Mouse (Mus musculus) 3T3-L1 (cell line): ENCODE data around the gene Ppp1r14b.

Experiments used
- DNase-seq: peaks from one replicate; pipeline ENCODE4 v3.0.0-alpha.2; 2015; ENCODE audit warnings: low read depth, low spot score

The Ppp1r14b gene

GRCm38 (mm10) chr19:6974211-6975205 is at the start of gene Ppp1r14b:
Ppp1r14b (plus strand) TSS chr19:6974968.
- peak; percentile 95 for DNase-seq

DNA sequence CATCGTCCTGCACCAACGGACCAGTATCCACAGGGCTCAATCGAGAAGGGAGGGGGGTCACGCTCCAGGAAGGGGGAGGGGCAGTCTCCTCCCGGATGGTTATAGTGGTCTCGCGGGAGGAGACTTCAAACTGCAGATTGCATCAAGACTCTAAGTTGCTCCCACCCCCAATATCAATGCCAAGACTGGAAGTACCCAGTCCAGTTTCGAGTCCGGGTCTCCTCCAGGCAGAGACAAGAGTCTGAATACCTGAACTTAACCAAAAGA is 49.5 kb upstream of the Ppp1r14b start, which contains the start of gene Catsperz:
TSS of gene Catsperz (minus strand) at position 74 of the 267 bp plus-strand sequence.
- no peak for DNase-seq

- DNase-seq = no peak
These were observed 49.0 kb upstream of the Ppp1r14b start for GRCm38 (mm10) chr19:6925611-6926329.

GRCm38 (mm10) chr19:6926559-6927255 is 48.1 kb upstream of the Ppp1r14b start:
- no peak for DNase-seq

GRCm38 (mm10) chr19:6928080-6928479 is 46.7 kb upstream of the Ppp1r14b start:
- no peak for DNase-seq

- DNase-seq = no peak
These were observed 43.8 kb upstream of the Ppp1r14b start for GRCm38 (mm10) chr19:6931002-6931401.

DNA sequence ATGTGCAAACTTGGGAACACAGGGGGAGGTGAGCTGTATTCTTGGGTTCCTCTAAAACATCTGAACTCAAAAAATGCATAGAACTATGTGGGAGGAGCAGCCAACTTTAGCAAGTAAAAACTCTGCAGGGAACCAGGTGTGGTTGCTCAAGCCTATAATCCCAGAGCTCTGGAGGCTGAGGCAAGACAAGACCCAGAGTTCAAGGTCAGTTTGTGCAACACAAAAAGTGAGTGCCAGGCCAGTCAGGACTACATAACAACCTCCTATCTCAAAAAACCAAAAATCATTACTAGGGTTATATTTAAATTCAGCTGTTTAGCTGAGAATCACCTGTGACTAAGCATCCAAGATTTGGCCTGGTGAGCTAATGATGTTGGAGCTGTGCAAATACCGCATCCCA is 42.8 kb upstream of the Ppp1r14b start:
- no peak for DNase-seq

DNA sequence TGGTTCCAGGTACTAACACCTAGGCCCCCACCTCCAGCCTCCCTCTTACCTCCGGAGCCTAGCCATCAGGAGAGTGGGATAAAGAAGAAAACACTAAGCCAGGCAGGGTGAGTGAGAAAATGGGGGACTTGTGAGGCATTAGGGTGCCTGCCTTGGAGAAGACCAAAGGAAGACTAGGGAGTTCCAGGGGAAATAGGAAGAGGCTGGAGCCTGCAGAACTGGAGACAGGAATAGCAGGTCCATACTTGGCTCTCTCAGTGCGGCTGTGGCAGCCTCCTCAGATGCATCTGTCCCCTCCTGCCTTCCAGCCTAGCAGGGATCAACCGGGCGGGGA is 41.7 kb upstream of the Ppp1r14b start:
- no peak for DNase-seq

DNA sequence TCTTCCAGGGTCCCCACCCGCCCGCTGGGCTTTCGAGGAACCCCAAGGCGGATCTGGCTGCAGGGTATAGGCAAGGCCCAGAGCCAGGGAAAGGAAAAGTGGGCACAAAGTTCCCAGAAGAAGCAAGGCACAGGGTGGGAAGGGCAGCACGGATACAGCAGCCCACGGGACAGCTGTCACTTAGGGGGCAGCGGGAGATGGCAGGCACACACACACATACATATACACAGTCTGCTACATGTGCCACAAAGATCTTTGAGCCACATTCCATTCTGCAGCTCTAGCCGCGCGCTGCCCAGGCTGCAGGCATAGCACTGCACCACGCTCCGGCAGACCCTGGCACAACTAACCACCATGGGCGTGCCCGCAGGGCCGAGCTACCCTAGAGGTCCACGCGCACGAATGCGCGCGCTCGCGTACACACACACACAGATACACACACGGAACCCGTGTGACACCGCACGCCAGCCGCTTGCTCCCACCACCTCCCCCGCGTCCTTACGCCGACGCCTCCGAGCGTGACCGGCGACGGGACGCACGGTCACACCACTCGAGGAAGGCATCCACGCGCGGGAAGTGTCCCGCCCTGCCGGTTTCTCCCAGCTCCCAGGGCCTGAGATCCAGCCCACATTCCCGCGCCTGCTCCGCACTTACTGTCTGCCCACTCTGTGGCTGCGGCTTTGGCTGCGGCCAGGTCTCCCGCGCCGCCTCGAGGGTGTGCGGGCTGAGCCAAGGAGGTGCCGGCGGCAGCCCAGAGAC is 41.2 kb upstream of the Ppp1r14b start:
- no peak for DNase-seq

DNA sequence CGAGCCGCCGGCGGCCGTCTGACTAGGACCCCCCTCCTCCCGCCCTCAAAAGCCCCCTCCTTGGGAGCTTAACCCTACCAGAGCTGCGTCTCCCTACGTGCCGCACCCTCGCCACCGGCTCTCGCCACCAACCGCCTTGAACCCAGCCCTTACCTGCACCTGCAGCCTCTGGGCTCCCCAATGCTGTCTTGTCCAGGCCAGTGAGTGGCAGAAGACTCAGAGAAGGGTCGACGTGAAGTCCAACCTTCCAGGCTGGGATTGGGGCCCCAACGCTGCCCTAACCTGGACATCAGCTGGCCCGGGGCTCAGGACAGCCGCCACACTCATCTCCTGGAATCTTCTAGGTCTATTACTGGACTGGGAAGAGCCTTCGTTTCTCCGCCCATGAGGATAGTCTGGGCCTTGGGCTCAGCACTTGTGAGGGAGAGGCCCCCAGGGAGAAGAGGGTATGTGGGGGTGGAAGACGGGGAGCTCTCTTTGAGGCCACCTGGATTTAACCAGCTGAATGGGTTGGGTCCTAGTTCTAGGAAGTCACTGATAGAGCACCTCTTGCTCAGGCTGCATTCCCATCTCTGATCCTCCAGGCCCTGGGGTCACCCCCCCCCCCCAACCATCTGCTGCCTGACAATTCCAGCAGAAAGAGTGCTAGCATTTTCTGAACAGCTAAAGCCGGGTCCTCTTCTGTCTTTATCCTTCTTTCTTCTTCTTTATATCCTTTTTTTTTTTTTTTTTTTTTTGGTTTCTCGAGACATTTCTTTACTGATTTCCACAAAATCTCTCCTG is 40.4 kb upstream of the Ppp1r14b start, which contains the start of gene Kcnk4:
TSS of gene Kcnk4 (minus strand) at position 321 of the 783 bp plus-strand sequence.
- DNase-seq = no peak

- DNase-seq = peak; percentile 46
These were observed 38.5 kb upstream of the Ppp1r14b start for GRCm38 (mm10) chr19:6936299-6936698.

GRCm38 (mm10) chr19:6937541-6938465 is 37.0 kb upstream of the Ppp1r14b start:
- DNase-seq = no peak

- no peak for DNase-seq
These were observed 35.4 kb upstream of the Ppp1r14b start for GRCm38 (mm10) chr19:6939106-6940002.

DNA sequence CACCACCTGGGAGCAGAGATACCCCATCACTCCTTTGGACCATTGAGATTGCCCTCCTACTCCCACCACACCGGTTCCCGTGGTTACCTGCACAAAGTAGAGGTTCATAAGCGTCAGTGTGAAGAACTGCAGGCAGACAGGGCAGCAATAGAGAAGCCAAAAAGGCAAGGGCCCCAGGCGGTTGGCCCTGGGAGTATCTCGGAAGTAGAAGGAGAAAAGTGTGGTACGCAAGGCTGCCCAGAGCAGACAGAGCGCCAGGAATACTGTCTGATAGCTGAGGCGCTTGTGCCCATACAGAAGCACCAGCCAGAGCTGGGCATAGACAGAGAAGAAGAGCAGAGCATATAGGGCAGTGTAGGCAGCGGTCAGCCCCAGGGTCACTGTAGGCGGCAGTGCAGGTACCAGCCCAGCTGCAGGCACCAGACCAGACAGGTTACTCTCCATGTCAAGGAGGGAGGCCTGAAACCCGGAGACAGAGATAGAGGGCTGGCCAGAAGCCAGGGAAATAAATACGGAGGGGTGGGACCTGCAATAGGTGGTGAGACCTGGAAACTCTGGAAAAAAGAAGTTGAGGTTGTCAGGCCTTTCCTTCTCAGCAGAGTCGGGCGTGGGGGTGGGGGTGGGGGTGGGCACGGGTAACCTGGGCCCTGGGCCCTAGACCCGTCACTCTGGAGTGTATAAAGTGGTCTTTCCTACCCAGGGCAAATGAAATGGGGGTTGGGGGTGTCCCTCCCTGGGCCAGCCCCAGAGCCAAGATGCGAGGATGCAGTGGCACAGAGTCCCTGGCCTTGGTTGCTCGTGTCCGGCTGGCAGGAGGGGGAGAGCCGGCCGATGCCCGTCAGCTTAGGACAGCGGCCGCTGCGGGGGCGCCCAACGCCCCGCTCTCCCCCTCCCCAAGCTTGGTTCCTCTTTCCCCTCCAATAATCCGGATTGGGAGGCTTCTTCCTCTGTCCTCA is 34.1 kb upstream of the Ppp1r14b start:
- DNase-seq = peak; percentile 31

DNA sequence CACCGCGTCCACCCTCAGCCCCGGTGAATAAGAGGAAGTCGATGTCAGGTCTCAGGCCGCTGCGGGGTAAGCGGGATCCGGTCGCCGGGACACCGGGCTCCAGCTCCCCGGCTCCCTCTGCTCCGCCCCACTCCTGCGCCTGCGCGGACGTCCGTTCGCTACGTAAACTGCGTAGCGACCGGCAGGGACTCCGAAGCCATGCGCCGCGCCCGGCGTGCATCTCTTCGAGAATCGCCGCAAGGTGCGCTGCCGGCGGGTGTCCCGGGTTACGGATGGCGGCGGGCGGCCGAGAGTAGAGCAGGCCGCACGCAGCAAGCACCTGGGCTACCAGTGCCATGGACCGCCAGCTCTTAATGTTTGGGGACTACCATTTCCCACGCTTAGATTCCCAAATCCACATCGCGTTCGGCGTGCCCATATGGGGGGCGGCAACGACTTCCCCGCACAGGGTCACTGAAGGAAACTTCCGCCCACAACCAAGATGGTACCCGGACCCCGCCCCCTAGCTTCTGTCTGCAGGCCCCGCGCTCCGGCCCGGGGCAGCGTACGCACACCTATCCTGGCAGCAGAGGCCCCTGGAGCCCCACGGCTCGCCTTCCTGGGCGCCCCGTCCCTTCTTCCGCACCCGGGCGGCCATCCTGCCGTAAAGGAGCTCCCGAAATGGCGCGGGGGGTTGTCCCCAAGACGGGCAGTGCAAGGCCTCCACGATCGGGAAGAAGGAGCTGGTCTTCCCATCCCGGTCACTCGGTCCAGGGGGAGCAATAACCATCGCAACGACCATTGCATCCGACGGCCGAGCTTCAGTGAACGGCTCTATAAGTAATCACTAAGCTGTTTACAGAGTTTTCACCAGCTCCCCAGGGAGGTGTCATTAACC is 33.2 kb upstream of the Ppp1r14b start, which contains the start of gene Bad:
TSS of gene Bad (plus strand) at position 490 of the 877 bp plus-strand sequence.
- peak; percentile 90 for DNase-seq

DNA sequence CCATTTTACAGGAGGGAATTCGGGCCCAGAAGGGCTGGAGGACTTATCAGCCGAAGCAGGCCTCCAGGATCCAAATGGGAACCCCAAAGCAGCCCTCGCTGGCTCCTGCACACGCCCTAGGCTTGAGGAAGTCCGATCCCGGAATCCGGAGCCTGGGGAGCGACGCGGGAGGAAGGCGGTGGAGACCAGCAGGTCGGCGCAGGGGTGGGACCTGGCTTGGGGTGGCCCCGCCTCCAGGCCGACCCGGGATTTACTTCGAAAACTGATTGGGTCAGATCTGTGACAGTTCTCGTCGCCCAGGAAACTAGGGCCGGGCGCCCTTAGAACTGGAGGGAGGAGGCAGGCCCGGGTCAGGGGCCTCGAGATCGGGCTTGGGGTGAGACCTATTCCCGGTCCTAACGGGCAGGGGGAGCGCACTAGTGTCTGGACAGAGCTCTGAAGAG is 32.5 kb upstream of the Ppp1r14b start, which contains the start of gene Gpr137:
TSS of gene Gpr137 (minus strand) at position 232 of the 443 bp plus-strand sequence.
- DNase-seq = peak; percentile 97
